Mouse (Mus musculus) splenic B cell, adult 2 months (primary cell): ENCODE results near the gene Mrps5.

Experiments
- DNase-seq: peaks from one replicate; pipeline ENCODE4 v3.0.0-alpha.2; 2011; ENCODE audit warnings: low read depth, low spot score
- H3K27me3 ChIP-seq: 2 replicates; pipeline ENCODE4 v1.6.1; 2012; ENCODE audit warnings: mild to moderate bottlenecking, low read length, moderate library complexity, mixed read lengths; ENCODE audit not compliant: control insufficient read depth, poor library complexity, insufficient read depth, severe bottlenecking
- H3K36me3 ChIP-seq: 2 replicates; pipeline ENCODE4 v1.6.1; 2012; ENCODE audit warnings: mild to moderate bottlenecking, low read length, moderate library complexity, mixed read lengths; ENCODE audit not compliant: control insufficient read depth, poor library complexity, insufficient read depth, severe bottlenecking

Mrps5 gene

GRCm38 (mm10) chr2:127638973-127639372 is 52.0 kb downstream of the Mrps5 start:
- no peaks in the 10 kb centered on the region for H3K36me3 ChIP-seq
- no peaks in the 10 kb centered on the region for H3K27me3 ChIP-seq
- no peak for DNase-seq

DNA sequence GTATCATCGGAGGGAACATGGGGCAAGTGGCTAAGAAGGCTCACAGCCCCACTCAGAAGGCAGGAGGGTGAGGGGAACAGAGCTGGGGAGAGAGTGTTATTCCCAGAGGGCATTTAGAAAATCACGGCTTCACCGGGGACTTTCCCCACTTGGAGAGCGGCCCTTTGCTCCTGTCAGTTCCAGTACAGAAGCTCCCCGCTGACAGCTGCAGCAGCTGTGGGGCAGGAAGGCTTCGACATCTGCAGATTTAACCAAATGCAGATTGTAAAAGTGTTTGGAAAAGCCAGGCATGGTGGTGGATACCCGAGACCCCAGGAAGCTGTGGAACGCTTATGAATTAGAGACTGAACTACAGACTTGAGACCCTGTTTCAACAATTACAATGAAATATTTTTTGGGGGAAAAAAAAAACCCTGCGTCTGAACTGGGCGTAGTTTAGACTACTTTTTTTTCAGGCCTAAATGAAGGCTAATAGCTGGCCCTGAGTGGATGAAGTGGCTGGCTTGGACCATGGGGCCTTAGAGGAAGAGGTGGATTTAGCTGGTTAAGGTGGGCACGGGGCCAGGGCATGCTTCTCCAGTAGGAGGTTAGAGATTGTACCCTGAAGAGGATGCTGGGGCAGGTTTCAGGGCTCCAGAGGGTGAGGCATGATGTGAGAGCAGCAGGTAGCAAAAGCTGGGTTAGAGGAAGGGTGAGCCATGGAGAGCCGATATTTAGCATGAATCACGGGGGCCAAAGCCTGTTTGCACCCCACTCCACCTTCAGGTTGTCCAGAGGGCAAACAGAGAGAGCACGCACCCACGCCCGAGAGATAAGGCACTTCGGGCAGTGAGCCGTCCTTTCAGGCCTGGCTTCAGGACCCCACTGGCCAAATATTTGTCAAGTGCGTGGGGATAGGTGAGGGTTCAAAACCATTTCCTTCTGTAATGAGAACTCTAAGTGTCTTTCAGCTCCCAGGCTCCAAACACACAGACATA is 57.0 kb downstream of the Mrps5 start:
- no peak for DNase-seq
- Histone ChIP-seq H3K36me3 (no peaks in the 10 kb centered on the region), H3K27me3 (no peaks in the 10 kb centered on the region)

GRCm38 (mm10) chr2:127646875-127647274 is 59.9 kb downstream of the Mrps5 start:
- no peak for DNase-seq
- H3K27me3 ChIP-seq: no peaks in the 10 kb centered on the region

GRCm38 (mm10) chr2:127648145-127648544 is 61.1 kb downstream of the Mrps5 start:
- no peak for DNase-seq
- no peaks in the 10 kb centered on the region for H3K36me3 ChIP-seq
- no peaks in the 10 kb centered on the region for H3K27me3 ChIP-seq

More at GRCm38 (mm10) chr2:127646875-127647274, 59.9 kb downstream of the Mrps5 start:
- H3K36me3 ChIP-seq: no peaks in the 10 kb centered on the region

DNA sequence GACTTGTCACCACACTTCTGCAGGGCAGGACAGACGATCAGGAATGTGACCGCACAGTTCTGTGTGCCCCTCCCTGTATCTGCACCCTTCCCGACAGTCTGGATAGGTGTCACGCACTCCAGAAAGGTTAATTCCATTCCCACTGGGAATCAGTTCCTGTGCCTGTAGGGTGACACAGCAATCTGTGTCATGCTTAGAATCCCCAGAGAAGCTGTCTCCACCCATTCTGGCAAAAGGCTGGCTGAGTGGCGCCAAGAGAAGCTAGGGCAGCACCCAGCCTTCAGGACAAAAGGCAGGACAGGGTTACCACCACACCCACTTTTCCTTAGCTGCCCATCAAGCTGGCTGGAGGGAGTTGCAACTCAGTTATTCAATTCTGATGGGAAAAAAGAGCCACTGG is 62.9 kb downstream of the Mrps5 start:
- no peak for DNase-seq
- no peaks in the 10 kb centered on the region for H3K36me3 ChIP-seq
- H3K27me3 ChIP-seq: no peaks in the 10 kb centered on the region

GRCm38 (mm10) chr2:127651601-127652000 is 64.6 kb downstream of the Mrps5 start:
- H3K36me3 ChIP-seq: no peaks in the 10 kb centered on the region
- no peaks in the 10 kb centered on the region for H3K27me3 ChIP-seq
- DNase-seq: no peak

DNA sequence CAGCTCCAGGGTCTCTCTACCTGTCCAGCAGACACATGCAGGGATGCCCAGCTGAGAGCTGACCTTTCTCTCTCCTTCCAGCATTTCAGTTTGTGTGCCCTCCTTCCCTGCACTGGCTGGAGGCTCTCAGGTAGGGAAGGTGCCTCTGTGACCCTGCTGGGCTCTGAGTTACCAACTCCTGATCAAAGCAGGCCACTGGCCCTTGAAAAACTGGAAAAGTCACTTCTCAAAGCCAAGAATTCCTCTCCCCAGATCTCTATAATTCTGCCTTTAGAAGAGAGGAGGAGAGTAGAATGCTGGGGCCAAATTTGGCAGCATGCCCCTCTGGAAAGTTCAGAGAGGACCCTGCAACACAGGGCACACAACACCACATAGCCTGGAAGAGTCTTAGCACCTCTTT is 65.3 kb downstream of the Mrps5 start:
- H3K36me3 ChIP-seq: no peaks in the 10 kb centered on the region
- no peaks in the 10 kb centered on the region for H3K27me3 ChIP-seq
- DNase-seq: no peak

- Histone ChIP-seq H3K27me3 (no peaks in the 10 kb centered on the region), H3K36me3 (no peaks in the 10 kb centered on the region)
- DNase-seq: no peak
Observed at GRCm38 (mm10) chr2:127652805-127653204, 65.8 kb downstream of the Mrps5 start.

GRCm38 (mm10) chr2:127654786-127655185 is 67.8 kb downstream of the Mrps5 start:
- Histone ChIP-seq H3K27me3 (no peaks in the 10 kb centered on the region), H3K36me3 (no peaks in the 10 kb centered on the region)
- DNase-seq: no peak

GRCm38 (mm10) chr2:127655419-127655818 is 68.4 kb downstream of the Mrps5 start:
- no peak for DNase-seq
- Histone ChIP-seq H3K36me3 (no peaks in the 10 kb centered on the region), H3K27me3 (no peaks in the 10 kb centered on the region)

- DNase-seq: no peak
- Histone ChIP-seq H3K27me3 (no peaks in the 10 kb centered on the region), H3K36me3 (no peaks in the 10 kb centered on the region)
Observed at GRCm38 (mm10) chr2:127656086-127656720, 69.2 kb downstream of the Mrps5 start, which contains the start of gene Mal. Gene Mal, minus strand, starts transcription at chr2:127656695.
